Mouse (Mus musculus) C2C12 (cell line): ENCODE data around the gene Bbs4. TPM values are rescaled to one million over a fixed set of nuclear protein-coding genes. Genes with fewer than 3 reads are reported as not detected.
"Not testable (repeated sequence)": the region's sequence is repeated elsewhere in the genome, so short reads cannot be mapped to it uniquely, and the experiment has no call there.

ENCODE experiments used
- H3K27me3 ChIP-seq: one replicate; pipeline ENCODE4 v1.6.1; 2011; ENCODE audit not compliant: control insufficient read depth, insufficient read depth, insufficient read length
- H3K36me3 ChIP-seq: one replicate; pipeline ENCODE4 v1.6.1; 2011; ENCODE audit not compliant: control insufficient read depth, insufficient read depth
- H3K4me3 ChIP-seq: one replicate; pipeline ENCODE4 v1.5.1; 2011; ENCODE audit warnings: mild to moderate bottlenecking, control low read depth; ENCODE audit not compliant: poor library complexity, insufficient read depth, severe bottlenecking
- H3K79me2 ChIP-seq: one replicate; pipeline ENCODE4 v1.6.1; 2011; ENCODE audit not compliant: control insufficient read depth, insufficient read depth
- H3K79me3 ChIP-seq: one replicate; pipeline ENCODE4 v1.6.1; 2011; ENCODE audit warnings: low read depth, control low read depth
- H3ac ChIP-seq: one replicate; pipeline ENCODE3; 2011; ENCODE audit warnings: low read depth; ENCODE audit not compliant: control insufficient read depth, insufficient read length
- CEBPB ChIP-seq: IDR thresholded peaks from one replicate; pipeline ENCODE4 v1.6.1; 2011; ENCODE audit warnings: low read depth, mild to moderate bottlenecking, control low read depth, moderate library complexity
- CTCF ChIP-seq: IDR thresholded peaks from one replicate; pipeline ENCODE4 v1.5.1; 2011; ENCODE audit not compliant: control insufficient read depth, insufficient read depth, insufficient read length
- FOSL1 ChIP-seq: IDR thresholded peaks from one replicate; pipeline ENCODE4 v1.8.0; 2011; ENCODE audit warnings: mild to moderate bottlenecking, low read length; ENCODE audit not compliant: poor library complexity, insufficient read depth, severe bottlenecking
- MAX ChIP-seq: IDR thresholded peaks from one replicate; pipeline ENCODE4 v1.6.1; 2011; ENCODE audit warnings: mild to moderate bottlenecking, control low read depth
- MYOD1 ChIP-seq: IDR thresholded peaks from one replicate; pipeline ENCODE4 v1.6.1; 2011; ENCODE audit warnings: low read depth; ENCODE audit not compliant: control insufficient read depth, insufficient read length
- MYOG ChIP-seq: IDR thresholded peaks from one replicate; pipeline ENCODE4 v1.6.1; 2011; ENCODE audit not compliant: control insufficient read depth, insufficient read length; ENCODE audit errors: extremely low read depth
- USF1 ChIP-seq: IDR thresholded peaks from one replicate; pipeline ENCODE4 v1.6.1; 2011; ENCODE audit warnings: low read depth, mild to moderate bottlenecking, control low read depth, moderate library complexity
- polyA plus RNA-seq: library from polyadenylated mRNA; unstranded; fragments of >200 nt; fragmentation: generic; extraction: Trizol; gene quantifications from one replicate; pipeline ENCODE4 v1.2.1, GENCODE M21; 2012; ENCODE audit warnings: missing spikeins

Bbs4 gene
- polyA plus RNA-seq, 1 experiment = 1.7 TPM

- H3K4me3 ChIP-seq = no peak overlapping the region
- TF ChIP-seq FOSL1 (peak; percentile 69), MYOG (no peak), MYOD1 (peak; percentile 85)
- no peaks in the 10 kb centered on the region for H3K79me3 ChIP-seq
- no peak overlapping the region for H3ac ChIP-seq
- no peaks in the 10 kb centered on the region for H3K36me3 ChIP-seq
- no peaks in the 10 kb centered on the region for H3K79me2 ChIP-seq
- no peaks in the 10 kb centered on the region for H3K27me3 ChIP-seq
Observed at GRCm38 (mm10) chr9:59369220-59369619, 15.9 kb upstream of the Bbs4 start.

DNA sequence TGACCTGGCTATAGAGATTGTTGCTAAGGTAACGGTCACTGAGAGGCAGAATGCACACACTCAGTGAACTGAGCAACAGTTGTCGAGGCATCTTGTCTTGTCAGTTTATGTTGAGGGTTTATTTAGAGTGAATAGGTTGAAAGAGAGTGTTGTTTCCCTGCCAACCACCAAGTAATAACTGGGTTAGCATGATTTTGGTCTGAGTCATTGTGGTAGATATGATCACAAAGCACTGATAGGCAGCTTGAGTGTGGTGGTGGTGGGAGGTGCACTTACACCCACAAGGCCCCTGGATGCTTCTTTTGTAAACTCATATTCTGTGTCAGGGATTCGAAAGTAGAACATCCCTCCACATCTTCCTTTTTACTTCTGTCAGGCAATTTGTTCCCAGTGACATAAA is 7.2 kb upstream of the Bbs4 start:
- not testable (repeated sequence) for H3K4me3 ChIP-seq, H3K79me3 ChIP-seq, H3ac ChIP-seq, H3K27me3 ChIP-seq, H3K36me3 ChIP-seq, H3K79me2 ChIP-seq

GRCm38 (mm10) chr9:59358041-59358440 is 4.7 kb upstream of the Bbs4 start:
- not testable (repeated sequence) for H3ac ChIP-seq, H3K36me3 ChIP-seq, H3K27me3 ChIP-seq, H3K79me3 ChIP-seq, H3K79me2 ChIP-seq, H3K4me3 ChIP-seq

- Histone ChIP-seq H3K36me3 (no peaks in the 10 kb centered on the region), H3K27me3 (no peaks in the 10 kb centered on the region), H3K79me3 (no peaks in the 10 kb centered on the region), H3ac (peak overlapping the region; percentile 36), H3K79me2 (no peaks in the 10 kb centered on the region), H3K4me3 (peak overlapping the region; percentile 36)
- TF ChIP-seq MYOG (no peak), FOSL1 (no peak), CTCF (no peak), CEBPB (no peak), MYOD1 (no peak), USF1 (no peak), MAX (no peak)
Observed at GRCm38 (mm10) chr9:59352586-59353252, 589 bp downstream of the Bbs4 start.

- H3K36me3 ChIP-seq = no peaks in the 10 kb centered on the region
- no peaks in the 10 kb centered on the region for H3K27me3 ChIP-seq
- H3K79me3 ChIP-seq = no peaks in the 10 kb centered on the region
- TF ChIP-seq MYOD1 (no peak), MYOG (no peak), MAX (no peak), USF1 (no peak), CEBPB (no peak), CTCF (no peak), FOSL1 (no peak)
- no peak overlapping the region for H3ac ChIP-seq
- no peak overlapping the region for H3K4me3 ChIP-seq
- no peaks in the 10 kb centered on the region for H3K79me2 ChIP-seq
Observed at GRCm38 (mm10) chr9:59346176-59346575, 7.1 kb downstream of the Bbs4 start.

DNA sequence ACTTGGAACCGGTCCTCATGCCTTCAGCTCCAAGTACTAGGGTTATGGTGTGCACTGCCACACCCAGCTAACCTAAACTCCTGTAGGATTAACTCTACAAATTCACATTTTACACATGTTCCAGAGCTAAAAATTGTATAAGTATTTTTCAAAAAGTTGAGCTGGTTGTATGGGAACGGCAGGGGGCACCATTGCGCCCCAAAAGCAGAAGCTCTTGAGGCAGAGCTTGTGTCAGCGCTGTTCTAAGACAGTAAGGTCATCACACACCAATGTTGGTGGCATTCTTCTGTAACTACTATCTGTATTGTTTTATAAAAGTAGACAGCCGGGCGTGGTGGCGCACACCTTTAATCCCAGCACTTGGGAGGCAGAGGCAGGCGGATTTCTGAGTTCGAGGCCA is 13.3 kb downstream of the Bbs4 start:
- H3K4me3 ChIP-seq = no peak overlapping the region
- no peaks in the 10 kb centered on the region for H3K79me3 ChIP-seq
- no peaks in the 10 kb centered on the region for H3K36me3 ChIP-seq
- no peak for TF ChIP-seq CTCF
- TF ChIP-seq MYOD1 = no peak
- no peak for TF ChIP-seq MAX
- TF ChIP-seq FOSL1 = no peak
- no peak for TF ChIP-seq MYOG
- no peak for TF ChIP-seq USF1
- TF ChIP-seq CEBPB = no peak
- no peak overlapping the region for H3ac ChIP-seq
- no peaks in the 10 kb centered on the region for H3K27me3 ChIP-seq
- H3K79me2 ChIP-seq = no peaks in the 10 kb centered on the region

DNA sequence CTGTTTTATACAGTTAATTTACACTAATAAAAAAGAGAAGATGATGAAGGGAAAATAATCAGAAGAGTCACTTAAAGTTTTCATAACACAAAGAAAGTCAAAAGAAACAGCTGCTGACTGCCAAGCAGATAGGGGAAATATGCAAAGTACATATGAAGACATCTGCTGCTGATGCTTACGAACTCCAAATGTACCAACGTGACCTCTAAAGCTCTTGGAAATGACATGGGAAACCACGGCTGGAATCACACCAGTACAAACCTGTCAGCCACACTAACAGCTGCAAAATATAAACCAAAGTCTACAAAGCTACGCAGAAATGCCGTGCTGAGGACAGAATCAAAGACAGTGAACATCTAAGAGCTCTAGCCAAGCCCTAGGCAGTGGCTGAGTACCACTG is 14.2 kb downstream of the Bbs4 start:
- Histone ChIP-seq H3ac (no peak overlapping the region), H3K36me3 (no peaks in the 10 kb centered on the region), H3K4me3 (no peak overlapping the region), H3K79me3 (no peaks in the 10 kb centered on the region), H3K79me2 (no peaks in the 10 kb centered on the region), H3K27me3 (no peaks in the 10 kb centered on the region)
- TF ChIP-seq CEBPB = no peak
- no peak for TF ChIP-seq MYOD1
- no peak for TF ChIP-seq USF1
- TF ChIP-seq CTCF = no peak
